ENCODE assay signal across 9 mouse cellular contexts in the genomic region with DNA sequence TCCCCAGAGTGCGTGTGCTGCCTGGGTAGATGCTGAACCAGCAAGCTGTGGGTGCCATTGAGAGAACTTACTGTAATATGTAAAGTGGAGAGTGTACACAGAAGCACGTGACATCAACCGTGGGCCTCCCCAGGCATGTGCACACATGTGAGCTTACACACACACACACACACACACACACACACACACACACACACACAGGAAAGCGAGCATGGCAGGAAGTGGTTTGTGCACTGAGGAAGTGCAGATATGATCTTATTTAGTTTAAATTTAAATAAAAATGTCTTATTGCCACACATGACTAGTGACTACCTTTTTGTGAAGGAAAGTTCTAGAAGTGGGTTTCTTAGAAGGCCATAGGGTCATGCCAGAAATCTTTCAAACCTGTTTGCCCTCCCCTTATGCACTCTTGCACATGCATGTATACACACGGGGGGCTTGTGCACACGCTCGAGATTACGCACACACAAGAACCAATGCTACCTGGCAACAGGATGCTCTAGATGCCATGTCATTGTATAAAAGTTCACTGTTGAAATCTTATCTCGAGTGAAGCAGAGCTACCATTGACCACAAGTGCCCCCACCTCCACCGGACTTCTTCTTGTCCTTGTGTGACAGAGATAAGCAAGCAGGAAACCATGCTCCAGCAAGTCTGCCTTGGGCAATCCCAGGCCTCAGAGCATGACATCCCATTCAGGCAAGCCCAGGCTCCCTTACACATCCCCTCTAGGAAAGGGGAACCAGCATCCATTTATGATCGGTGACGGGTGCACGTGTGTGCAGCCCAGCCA. TPM values are rescaled to one million over a fixed set of nuclear protein-coding genes. Genes with fewer than 3 reads are reported as not detected.
A peak's percentile ranks its signal among the peaks of the same experiment; 100 is the strongest.
DNase-seq lines count a peak whose midpoint lies in the region; ATAC-seq lines count a peak whose summit lies in the region.
"Had no signal": no experiment of that assay in that cellular context is flagged by ENCODE, and none has a peak within 500 bp of the region (broad histone marks: within the 10 kb centered on the region; RNA-seq: fewer than 3 reads in every experiment).

No protein-coding gene starts in this region.

- DNase-seq in midbrain, embryonic 11.5 days (ENCODE audit: low spot score, missing footprints) = no peak
- DNase-seq in lung, postnatal 10 days = peak; percentile 65
- DNase-seq in thymus, postnatal 36 days = peak; percentile 68 to 79
- no peak for DNase-seq in cerebellum, adult 9-10 months
- DNase-seq in cerebellum, adult 11 months = no peak
- DNase-seq: gastrocnemius, postnatal 25 days had no signal

- H3K9ac ChIP-seq in midbrain, embryonic 16.5 days (ENCODE audit: low read depth, low read length) = no peak overlapping the region
- H3K9ac ChIP-seq in midbrain, embryonic 11.5 days (ENCODE audit: low read length) = no peak overlapping the region

- peak overlapping the region; percentile 20; the same call in 1 of the 2 replicates for H3K27ac ChIP-seq in midbrain, embryonic 16.5 days (ENCODE audit: low read length)
- no peak overlapping the region for H3K27ac ChIP-seq in midbrain, embryonic 11.5 days (ENCODE audit: low read depth, low read length)
- H3K27ac ChIP-seq: macrophage had no signal

- H3K4me2 ChIP-seq in midbrain, embryonic 16.5 days (ENCODE audit: low read length) = no peak overlapping the region
- H3K4me2 ChIP-seq in midbrain, embryonic 11.5 days = no peak overlapping the region

- H3K9me3 ChIP-seq in midbrain, embryonic 16.5 days (replicated peaks; ENCODE audit: control insufficient read depth, low read length, poor library complexity, severe bottlenecking) = no peaks in the 10 kb centered on the region
- no peaks in the 10 kb centered on the region for H3K9me3 ChIP-seq in midbrain, embryonic 11.5 days (ENCODE audit: control insufficient read depth, low read length)

- no peaks in the 10 kb centered on the region for H3K36me3 ChIP-seq in midbrain, embryonic 16.5 days (ENCODE audit: control insufficient read depth, insufficient read depth, low read length)
- no peaks in the 10 kb centered on the region; the same call in 1 of the 2 replicates for H3K36me3 ChIP-seq in midbrain, embryonic 11.5 days (ENCODE audit: control insufficient read depth, insufficient read depth, low read length)

- no peak for ATAC-seq in midbrain, embryonic 16.5 days
- no peak for ATAC-seq in midbrain, embryonic 11.5 days (ENCODE audit: low FRiP score)
- peak; percentile 85 to 89 for ATAC-seq in hematopoietic stem cell, adult 5-6 weeks (replicated peaks in 1 of 2; ENCODE audit: insufficient read depth in 1 of 2, low FRiP score in 2 of 2, low TSS enrichment in 1 of 2, low read depth in 1 of 2, poor library complexity in 2 of 2, severe bottlenecking in 2 of 2)

- 91% methylated on average over 13 of the region's 13 CpGs for WGBS in midbrain, embryonic 16.5 days
- 90% methylated on average over 13 of the region's 13 CpGs for WGBS in midbrain, embryonic 11.5 days

- H3K4me1 ChIP-seq in midbrain, embryonic 16.5 days (ENCODE audit: control insufficient read depth, insufficient read depth, low read length) = peaks cover 31% of the 10 kb centered on the region
- peaks cover 53% of the 10 kb centered on the region for H3K4me1 ChIP-seq in midbrain, embryonic 11.5 days (ENCODE audit: control insufficient read depth, insufficient read depth, low read length)

- no peak overlapping the region for H3K4me3 ChIP-seq in midbrain, embryonic 16.5 days (ENCODE audit: low read depth, low read length)
- no peak overlapping the region for H3K4me3 ChIP-seq in midbrain, embryonic 11.5 days (ENCODE audit: low read depth, low read length)

- no peaks in the 10 kb centered on the region for H3K27me3 ChIP-seq in midbrain, embryonic 16.5 days (ENCODE audit: control insufficient read depth, insufficient read depth, low read depth, low read length)
- H3K27me3 ChIP-seq in midbrain, embryonic 11.5 days (ENCODE audit: control insufficient read depth, insufficient read depth, low read length) = no peaks in the 10 kb centered on the region

RNA-seq across cellular contexts. Expression of gene Cuedc1, which starts 47.6 kb away (rescaled TPM):
- polyA plus RNA-seq in midbrain, embryonic 16.5 days (2015; fragmentation: Nextera tagmentation; extraction: Ambion mirVana) = 46.1 and 54.7 TPM in 2 replicates
- polyA plus RNA-seq in midbrain, embryonic 11.5 days (2014; fragmentation: Nextera tagmentation; extraction: Ambion mirVana) = 16.5 and 17.0 TPM in 2 replicates
- total RNA-seq in hematopoietic stem cell, adult 5-6 weeks (2017) = 7.4 and 9.5 TPM in 2 replicates

RNA-seq across cellular contexts. Expression of gene Mrps23, which starts 58.8 kb away (rescaled TPM):
- 65.4 and 66.9 TPM in 2 replicates for polyA plus RNA-seq in midbrain, embryonic 16.5 days (2015; fragmentation: Nextera tagmentation; extraction: Ambion mirVana)
- 88.8 TPM in 2 replicates for polyA plus RNA-seq in midbrain, embryonic 11.5 days (2014; fragmentation: Nextera tagmentation; extraction: Ambion mirVana)
- 65.5 and 71.2 TPM in 2 replicates for total RNA-seq in hematopoietic stem cell, adult 5-6 weeks (2017)

Comparison
In these comparisons a context has a peak if more than half of its experiments do, and no peak if none do; other contexts are left out.
1. ATAC-seq: peak in hematopoietic stem cell, adult 5-6 weeks (2 of 2); none in midbrain, embryonic 16.5 days (single experiment) and midbrain, embryonic 11.5 days (single experiment).
2. DNase-seq: peak in lung, postnatal 10 days (single experiment) and thymus, postnatal 36 days (2 of 2); none in midbrain, embryonic 11.5 days (single experiment), cerebellum, adult 9-10 months (single experiment) and cerebellum, adult 11 months (single experiment).